Mouse (Mus musculus) right cerebral cortex, postnatal 25 days (tissue): ENCODE data around the gene Tcf7l2.

Experiments
- DNase-seq: peaks from one replicate; pipeline ENCODE4 v3.0.0; 2022

The Tcf7l2 gene

GRCm38 (mm10) chr19:55867255-55867654 lies 125.6 kb downstream of the Tcf7l2 start:
- no peak for DNase-seq

GRCm38 (mm10) chr19:55867905-55868304 lies 126.3 kb downstream of the Tcf7l2 start:
- no peak for DNase-seq

GRCm38 (mm10) chr19:55868597-55868996 lies 127.0 kb downstream of the Tcf7l2 start:
- no peak for DNase-seq

- DNase-seq = no peak
Observed at GRCm38 (mm10) chr19:55870825-55871224, 129.2 kb downstream of the Tcf7l2 start.

GRCm38 (mm10) chr19:55871496-55871895 lies 129.9 kb downstream of the Tcf7l2 start:
- no peak for DNase-seq

- DNase-seq = no peak
Observed at GRCm38 (mm10) chr19:55873221-55873620, 131.6 kb downstream of the Tcf7l2 start.

- no peak for DNase-seq
Observed at GRCm38 (mm10) chr19:55876501-55876900, 134.9 kb downstream of the Tcf7l2 start.

- peak; percentile 20 for DNase-seq
Observed at GRCm38 (mm10) chr19:55877404-55877915, 135.8 kb downstream of the Tcf7l2 start.

GRCm38 (mm10) chr19:55880664-55881359 lies 139.2 kb downstream of the Tcf7l2 start:
- peak; percentile 28 for DNase-seq

- DNase-seq = no peak
Observed at GRCm38 (mm10) chr19:55886536-55886935, 144.9 kb downstream of the Tcf7l2 start.

GRCm38 (mm10) chr19:55891692-55892183 lies 150.1 kb downstream of the Tcf7l2 start:
- no peak for DNase-seq

- no peak for DNase-seq
Observed at GRCm38 (mm10) chr19:55893557-55893956, 151.9 kb downstream of the Tcf7l2 start.

GRCm38 (mm10) chr19:55894396-55894795 lies 152.8 kb downstream of the Tcf7l2 start:
- DNase-seq = no peak

- DNase-seq = peak; percentile 26
Observed at GRCm38 (mm10) chr19:55895317-55895716, 153.7 kb downstream of the Tcf7l2 start.

- no peak for DNase-seq
Observed at GRCm38 (mm10) chr19:55895807-55896420, 154.3 kb downstream of the Tcf7l2 start.

- DNase-seq = no peak
Observed at GRCm38 (mm10) chr19:55896629-55897028, 155.0 kb downstream of the Tcf7l2 start.

- no peak for DNase-seq
Observed at GRCm38 (mm10) chr19:55902573-55903385, 161.2 kb downstream of the Tcf7l2 start.

GRCm38 (mm10) chr19:55909039-55909438 lies 167.4 kb downstream of the Tcf7l2 start:
- no peak for DNase-seq

- no peak for DNase-seq
Observed at GRCm38 (mm10) chr19:55911941-55912340, 170.3 kb downstream of the Tcf7l2 start.

GRCm38 (mm10) chr19:55912813-55913212 lies 171.2 kb downstream of the Tcf7l2 start:
- DNase-seq = no peak

- no peak for DNase-seq
Observed at GRCm38 (mm10) chr19:55913585-55913984, 172.0 kb downstream of the Tcf7l2 start.

- DNase-seq = no peak
Observed at GRCm38 (mm10) chr19:55914614-55915211, 173.1 kb downstream of the Tcf7l2 start.

- no peak for DNase-seq
Observed at GRCm38 (mm10) chr19:55915506-55915905, 173.9 kb downstream of the Tcf7l2 start.
